Mouse (Mus musculus) kidney, postnatal 0 days (tissue): ENCODE measurements around the gene Fgr. TPM values are rescaled to one million over a fixed set of nuclear protein-coding genes. Genes with fewer than 3 reads are reported as not detected.
A peak's percentile ranks its signal among the peaks of the same experiment; 100 is the strongest.

ENCODE experiments used
- ATAC-seq: fragments of 200-750 bp; cut with Nextera tagmentation; replicated peaks from 2 replicates; pipeline ENCODE4 v1.8.0; 2017; ENCODE audit warnings: low read depth, moderate number of reproducible peaks, moderate TSS enrichment, moderate library complexity; ENCODE audit not compliant: low FRiP score
- DNase-seq: peaks from one replicate; pipeline ENCODE4 v3.0.0-alpha.2; 2016; ENCODE audit warnings: low spot score
- H3K27ac ChIP-seq: fragments of 300-500 bp; sonication (generic); 2 replicates; pipeline ENCODE4 v1.5.1; 2014; ENCODE audit warnings: mild to moderate bottlenecking
- H3K27me3 ChIP-seq: fragments of 300-500 bp; sonication (generic); 2 replicates; pipeline ENCODE4 v1.6.1; 2014; ENCODE audit warnings: low read length, mixed read lengths; ENCODE audit not compliant: insufficient read depth
- H3K36me3 ChIP-seq: fragments of 300-500 bp; sonication (generic); 2 replicates; pipeline ENCODE4 v1.6.1; 2014; ENCODE audit warnings: low read length, mixed read lengths; ENCODE audit not compliant: insufficient read depth
- H3K4me1 ChIP-seq: fragments of 300-500 bp; sonication (generic); replicated peaks from 2 replicates; pipeline ENCODE4 v1.6.1; 2014; ENCODE audit warnings: antibody characterized with exemption, low read length, mixed read lengths; ENCODE audit not compliant: insufficient read depth
- H3K4me2 ChIP-seq: fragments of 300-500 bp; sonication (generic); 2 replicates; pipeline ENCODE4 v1.6.1; 2014; ENCODE audit warnings: mild to moderate bottlenecking, low read length, moderate library complexity, mixed read lengths
- H3K4me3 ChIP-seq: fragments of 300-500 bp; sonication (generic); replicated peaks from 2 replicates; pipeline ENCODE4 v1.5.1; 2014; ENCODE audit warnings: low read depth, low read length
- H3K9ac ChIP-seq: fragments of 300-500 bp; sonication (generic); 2 replicates; pipeline ENCODE4 v1.6.1; 2014; ENCODE audit warnings: low read depth, low read length
- H3K9me3 ChIP-seq: fragments of 300-500 bp; sonication (generic); replicated peaks from 2 replicates; pipeline ENCODE4 v1.6.1; 2016; ENCODE audit warnings: low read length, inconsistent platforms, mixed read lengths
- CTCF ChIP-seq: IDR thresholded peaks from 2 replicates; pipeline ENCODE4 v1.5.1; 2016; ENCODE audit warnings: antibody characterized with exemption, low read depth, mild to moderate bottlenecking, moderate library complexity
- WGBS: fragments of 180-500 bp; shearing (Covaris S2); extraction: QIAGEN DNeasy Blood & Tissue Kit; methylation state at CpG from one replicate; pipeline ENCODE4 v1.1.7; 2014; 5-methylcytosine and 5-hydroxymethylcytosine counted together
- polyA plus RNA-seq: library from polyadenylated mRNA; unstranded; fragments of >200 nt; fragmentation: Nextera tagmentation; extraction: Ambion mirVana; gene quantifications from 2 replicates; pipeline ENCODE4 v1.2.1, GENCODE M21; 2015

Gene Fgr
- polyA plus RNA-seq, 1 experiment from 2014 or later = 0.51 TPM

GRCm38 (mm10) chr4:132981621-132982020 is 7.7 kb downstream of the Fgr start:
- no peak overlapping the region for H3K9ac ChIP-seq
- no peak overlapping the region for H3K4me3 ChIP-seq
- no peaks in the 10 kb centered on the region for H3K9me3 ChIP-seq
- no peak overlapping the region for H3K4me2 ChIP-seq
- no peaks in the 10 kb centered on the region for H3K27me3 ChIP-seq
- ATAC-seq (no peak), DNase-seq (no peak)
- no peak for TF ChIP-seq CTCF
- H3K27ac ChIP-seq = no peak overlapping the region
- 0 out of 2 replicates have a peak, but pooled peaks cover 10% of the 10 kb centered on the region for H3K4me1 ChIP-seq
- no peaks in the 10 kb centered on the region for H3K36me3 ChIP-seq
- 87% methylated on average over 6 of the region's 6 CpGs for WGBS

GRCm38 (mm10) chr4:132982999-132983398 is 9.1 kb downstream of the Fgr start:
- Histone ChIP-seq H3K36me3 (no peaks in the 10 kb centered on the region), H3K9me3 (no peaks in the 10 kb centered on the region), H3K4me2 (no peak overlapping the region), H3K4me1 (no peaks in the 10 kb centered on the region), H3K9ac (no peak overlapping the region), H3K27ac (no peak overlapping the region), H3K4me3 (no peak overlapping the region), H3K27me3 (no peaks in the 10 kb centered on the region)
- DNase-seq (no peak), ATAC-seq (no peak)
- no peak for TF ChIP-seq CTCF
- 51% methylated on average over 6 of the region's 6 CpGs for WGBS

- no peaks in the 10 kb centered on the region for H3K27me3 ChIP-seq
- no peaks in the 10 kb centered on the region for H3K4me1 ChIP-seq
- no peaks in the 10 kb centered on the region for H3K9me3 ChIP-seq
- no peak for TF ChIP-seq CTCF
- ATAC-seq (no peak), DNase-seq (no peak)
- no peak overlapping the region for H3K9ac ChIP-seq
- H3K27ac ChIP-seq = peak overlapping the region; percentile 60; the same call in 1 of the 2 replicates
- WGBS = 56% methylated on average over 7 of the region's 7 CpGs
- H3K4me2 ChIP-seq = no peak overlapping the region
- H3K36me3 ChIP-seq = no peaks in the 10 kb centered on the region
- H3K4me3 ChIP-seq = no peak overlapping the region
Measured at GRCm38 (mm10) chr4:132983664-132984512, 10.0 kb downstream of the Fgr start.

DNA sequence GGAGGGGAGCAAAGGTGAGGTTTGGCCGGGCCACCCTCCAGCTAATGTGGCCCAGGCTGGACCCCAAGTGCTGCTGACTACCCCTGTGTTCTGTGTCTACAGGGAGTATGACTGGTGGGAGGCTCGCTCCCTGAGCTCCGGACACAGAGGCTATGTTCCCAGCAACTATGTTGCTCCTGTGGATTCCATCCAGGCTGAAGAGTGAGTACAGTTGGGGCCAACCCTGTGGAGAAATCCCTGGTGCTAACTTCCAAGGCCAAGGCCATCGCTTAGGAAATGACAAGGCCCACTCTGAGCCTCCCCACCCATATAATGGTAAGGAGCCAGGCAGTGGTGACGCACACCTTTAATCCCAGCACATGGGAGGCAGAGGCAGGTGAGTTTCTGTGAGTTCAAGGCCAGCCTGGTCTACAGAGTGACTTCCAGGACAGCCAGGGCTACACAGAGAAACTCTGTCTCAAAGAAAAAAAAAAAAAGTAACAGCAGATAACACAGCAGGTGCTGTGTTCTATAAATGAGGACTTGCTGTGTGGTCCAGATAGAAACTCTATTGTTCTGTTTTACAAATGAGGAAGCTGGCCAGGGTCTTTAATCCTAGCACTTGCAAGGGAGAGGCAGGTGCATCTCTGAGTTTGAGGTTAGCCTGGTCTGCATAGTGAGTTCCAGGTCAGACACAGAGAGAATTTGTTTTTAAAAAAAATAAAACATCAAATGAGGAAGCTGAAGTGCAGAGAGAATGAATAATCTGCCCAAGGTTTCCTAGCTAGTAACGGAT is 14.9 kb downstream of the Fgr start:
- Histone ChIP-seq H3K9me3 (no peaks in the 10 kb centered on the region), H3K36me3 (no peaks in the 10 kb centered on the region), H3K4me2 (no peak overlapping the region), H3K4me1 (no peaks in the 10 kb centered on the region), H3K27me3 (no peaks in the 10 kb centered on the region), H3K27ac (no peak overlapping the region), H3K4me3 (no peak overlapping the region), H3K9ac (no peak overlapping the region)
- no peak for TF ChIP-seq CTCF
- ATAC-seq = no peak
- WGBS = 87% methylated on average over 5 of the region's 6 CpGs
- DNase-seq = no peak

- Histone ChIP-seq H3K4me1 (no peaks in the 10 kb centered on the region), H3K27me3 (no peaks in the 10 kb centered on the region), H3K36me3 (no peaks in the 10 kb centered on the region), H3K27ac (no peak overlapping the region), H3K4me2 (no peak overlapping the region), H3K4me3 (no peak overlapping the region), H3K9ac (no peak overlapping the region), H3K9me3 (no peaks in the 10 kb centered on the region)
- no peak for DNase-seq
- WGBS = 83% methylated on average over 4 of the region's 4 CpGs
- no peak for ATAC-seq
- TF ChIP-seq CTCF = no peak
Measured at GRCm38 (mm10) chr4:132993553-132993952, 19.7 kb downstream of the Fgr start.

DNA sequence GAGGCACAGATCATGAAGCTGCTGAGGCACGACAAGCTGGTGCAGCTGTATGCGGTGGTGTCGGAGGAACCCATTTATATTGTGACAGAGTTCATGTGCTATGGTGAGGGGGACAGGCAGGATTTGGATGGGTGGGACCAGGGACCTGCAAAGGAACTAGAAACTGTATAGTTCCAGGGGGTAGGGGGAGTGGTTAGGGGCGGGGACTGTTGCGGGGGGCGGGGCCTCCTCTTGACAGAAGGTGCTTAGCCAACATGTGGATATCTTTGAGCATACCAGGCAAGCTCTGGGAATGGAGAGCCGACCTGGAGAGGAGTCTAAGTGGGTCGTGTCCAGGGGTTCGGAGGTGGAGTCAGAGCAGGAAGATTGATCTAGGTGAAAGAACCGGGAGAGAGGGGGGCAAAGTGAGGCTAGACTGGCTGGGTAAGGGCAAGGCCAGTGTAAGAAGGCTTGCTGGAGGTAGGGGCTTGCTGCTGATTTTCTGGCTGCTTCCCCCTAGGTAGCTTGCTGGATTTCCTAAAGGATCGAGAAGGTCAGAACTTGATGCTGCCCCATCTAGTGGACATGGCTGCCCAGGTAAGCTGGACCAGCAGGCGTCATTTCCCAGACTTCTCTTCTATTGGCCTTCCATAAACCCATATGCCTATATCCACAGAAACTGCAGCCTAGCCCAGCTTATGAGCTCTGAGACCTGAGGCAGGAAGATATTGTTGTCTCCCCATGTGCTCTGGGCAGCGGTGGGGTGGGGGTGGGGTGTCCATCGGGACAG is 23.8 kb downstream of the Fgr start:
- Histone ChIP-seq H3K27me3 (no peaks in the 10 kb centered on the region), H3K4me3 (no peak overlapping the region), H3K4me2 (no peak overlapping the region), H3K9ac (no peak overlapping the region), H3K27ac (no peak overlapping the region), H3K36me3 (no peaks in the 10 kb centered on the region), H3K4me1 (no peaks in the 10 kb centered on the region), H3K9me3 (no peaks in the 10 kb centered on the region)
- TF ChIP-seq CTCF = peak; percentile 50
- DNase-seq (no peak), ATAC-seq (no peak; the same call in 1 of the 2 replicates)
- WGBS = 35% methylated on average over 14 of the region's 14 CpGs
